Mouse (Mus musculus) embryonic facial prominence, embryonic 13.5 days (tissue): ENCODE data around the gene Cherp. TPM values are rescaled to one million over a fixed set of nuclear protein-coding genes. Genes with fewer than 3 reads are reported as not detected.

ENCODE experiments used
- microRNA-seq: library from miRNA; unstranded; fragments of <30 nt; microRNA quantifications from one replicate; pipeline ENCODE4, GENCODE M21; 2016
- polyA plus RNA-seq: library from polyadenylated mRNA; unstranded; fragments of >200 nt; fragmentation: Nextera tagmentation; extraction: Ambion mirVana; gene quantifications from 2 replicates; pipeline ENCODE4 v1.2.1, GENCODE M21; 2015

The Cherp gene
- polyA plus RNA-seq, 1 experiment from 2014 or later: 70.7 TPM

Small RNAs within 50 kb of the gene (microRNA-seq; reads per million reads assigned to microRNA genes)
- not detected for gene Mir7068

Other genes starting within 250 kb of the Cherp start
- gene Ap1m1, start 235.2 kb downstream of the Cherp start, polyA plus RNA-seq: 125 and 126 TPM in 2 replicates
- gene Gm10282, start 170.0 kb downstream of the Cherp start, polyA plus RNA-seq: 26.9 and 55.7 TPM in 2 replicates
- 5.6 and 5.8 TPM in 2 replicates for gene Klf2, start 156.2 kb downstream of the Cherp start, polyA plus RNA-seq
- gene Eps15l1, start 53.8 kb downstream of the Cherp start, polyA plus RNA-seq: 65.1 and 66.9 TPM in 2 replicates
- 1.1 and 1.8 TPM in 2 replicates for gene Calr3, start 31.4 kb downstream of the Cherp start, polyA plus RNA-seq
- gene 1700030K09Rik, start 31.3 kb downstream of the Cherp start, polyA plus RNA-seq: 18.5 and 19.9 TPM in 2 replicates
- gene Slc35e1, start 17.4 kb upstream of the Cherp start, polyA plus RNA-seq: 15.4 and 19.6 TPM in 2 replicates
- gene Med26, start 73.0 kb upstream of the Cherp start, polyA plus RNA-seq: 20.1 and 20.4 TPM in 2 replicates
- 116 and 123 TPM in 2 replicates for gene Smim7, start 95.9 kb upstream of the Cherp start, polyA plus RNA-seq
- 14.5 and 15.3 TPM in 2 replicates for gene Tmem38a, start 96.8 kb upstream of the Cherp start, polyA plus RNA-seq
- gene Nwd1, start 171.5 kb upstream of the Cherp start, polyA plus RNA-seq: 0.10 and 0.22 TPM in 2 replicates
- 181 and 193 TPM in 2 replicates for gene Sin3b, start 248.1 kb upstream of the Cherp start, polyA plus RNA-seq